Mouse (Mus musculus): ENCODE measurements around the gene Sgip1. TPM values are rescaled to one million over a fixed set of nuclear protein-coding genes. Genes with fewer than 3 reads are reported as not detected.
A peak's percentile ranks its signal among the peaks of the same experiment; 100 is the strongest.

Sgip1 gene
- polyA plus RNA-seq, 1 experiment from 2014 or later: 3.2 TPM

DNA sequence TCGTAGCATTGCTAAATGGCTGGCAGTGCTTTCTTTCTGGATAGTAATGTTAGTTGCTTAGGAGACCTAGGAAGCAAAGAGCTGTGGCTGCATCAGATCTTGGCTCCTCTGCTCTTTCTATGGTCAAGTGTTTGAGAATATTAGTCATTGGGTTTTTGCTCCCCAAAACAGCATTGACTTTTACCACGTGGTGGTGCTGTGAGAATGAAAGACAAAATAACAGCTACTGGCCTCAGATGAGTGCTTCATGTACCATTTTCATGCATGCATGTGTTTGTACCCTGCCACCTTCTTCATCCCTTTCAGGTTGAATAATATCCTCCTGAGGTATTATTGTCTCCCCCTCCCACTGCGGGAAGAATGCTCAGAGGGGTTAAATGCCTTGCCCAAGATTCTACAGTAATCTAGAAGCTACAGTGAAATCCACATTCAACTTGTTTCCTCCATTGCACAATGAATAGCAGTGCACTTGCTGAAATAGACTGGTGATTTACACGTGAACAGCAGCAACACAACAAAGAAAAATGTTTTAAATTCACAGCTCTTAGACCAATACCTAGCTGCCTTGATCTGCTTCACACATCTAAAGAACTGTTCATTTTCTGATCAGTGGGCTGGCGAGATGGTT lies 172.7 kb downstream of the Sgip1 start:
- ATAC-seq (replicated peaks; ENCODE audit: insufficient number of reproducible peaks, low FRiP score, low TSS enrichment): no peak

DNA sequence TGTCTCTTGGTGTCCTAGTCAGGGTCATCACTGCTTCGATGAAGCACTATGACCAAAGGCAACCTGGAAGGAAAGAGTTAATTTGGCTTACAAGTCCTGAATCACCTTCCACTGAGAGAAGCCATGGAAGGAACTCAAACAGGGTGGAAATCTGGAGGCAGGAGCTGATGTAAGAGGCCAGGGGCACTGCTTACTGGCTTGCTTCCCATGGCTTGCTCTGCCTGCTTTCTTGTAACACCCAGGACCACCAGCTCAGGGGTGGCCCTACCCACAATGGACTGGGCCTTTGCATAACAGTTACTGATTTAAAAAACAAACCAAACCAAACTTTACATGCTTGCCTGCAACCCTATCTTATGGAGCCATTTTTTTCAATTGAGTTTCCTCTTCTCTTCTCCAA lies 177.1 kb downstream of the Sgip1 start:
- no peak for ATAC-seq (replicated peaks; ENCODE audit: insufficient number of reproducible peaks, low FRiP score, low TSS enrichment)
- no peaks in the 10 kb centered on the region for H3K4me1 ChIP-seq (ENCODE audit: control insufficient read depth, insufficient read depth, low read length)
- H3K27ac ChIP-seq (ENCODE audit: low read depth, low read length): no peak overlapping the region
- H3K4me2 ChIP-seq: no peak overlapping the region
- H3K9me3 ChIP-seq (replicated peaks; ENCODE audit: control insufficient read depth, low read length): no peaks in the 10 kb centered on the region
- H3K9ac ChIP-seq (ENCODE audit: low read depth, low read length): no peak overlapping the region
- H3K36me3 ChIP-seq (ENCODE audit: control insufficient read depth, insufficient read depth, low read length): no peaks in the 10 kb centered on the region
- no peaks in the 10 kb centered on the region for H3K27me3 ChIP-seq (ENCODE audit: control insufficient read depth, insufficient read depth, low read length)
- WGBS (ENCODE audit: insufficient replicate concordance): 83% methylated on average over 1 of the region's 1 CpGs
- no peak overlapping the region for H3K4me3 ChIP-seq (ENCODE audit: low read depth, low read length)

More for the DNA sequence above, 172.7 kb downstream of the Sgip1 start:
- Histone ChIP-seq H3K9ac (ENCODE audit: low read depth, low read length) (no peak overlapping the region), H3K4me2 (no peak overlapping the region), H3K9me3 (replicated peaks; ENCODE audit: control insufficient read depth, low read length) (no peaks in the 10 kb centered on the region), H3K36me3 (ENCODE audit: control insufficient read depth, insufficient read depth, low read length) (no peaks in the 10 kb centered on the region), H3K27ac (ENCODE audit: low read depth, low read length) (no peak overlapping the region), H3K4me1 (ENCODE audit: control insufficient read depth, insufficient read depth, low read length) (no peaks in the 10 kb centered on the region), H3K4me3 (ENCODE audit: low read depth, low read length) (no peak overlapping the region), H3K27me3 (ENCODE audit: control insufficient read depth, insufficient read depth, low read length) (no peaks in the 10 kb centered on the region)
- 65% methylated on average over 5 of the region's 5 CpGs for WGBS (ENCODE audit: insufficient replicate concordance)

GRCm38 (mm10) chr4:102929491-102929890 lies 188.4 kb downstream of the Sgip1 start:
- Histone ChIP-seq H3K4me1 (ENCODE audit: control insufficient read depth, insufficient read depth, low read length) (no peaks in the 10 kb centered on the region), H3K4me3 (ENCODE audit: low read depth, low read length) (no peak overlapping the region), H3K9me3 (replicated peaks; ENCODE audit: control insufficient read depth, low read length) (no peaks in the 10 kb centered on the region), H3K9ac (ENCODE audit: low read depth, low read length) (no peak overlapping the region), H3K36me3 (ENCODE audit: control insufficient read depth, insufficient read depth, low read length) (no peaks in the 10 kb centered on the region), H3K4me2 (no peak overlapping the region), H3K27me3 (ENCODE audit: control insufficient read depth, insufficient read depth, low read length) (no peaks in the 10 kb centered on the region), H3K27ac (ENCODE audit: low read depth, low read length) (no peak overlapping the region)
- ATAC-seq (replicated peaks; ENCODE audit: insufficient number of reproducible peaks, low FRiP score, low TSS enrichment): no peak
- 57% methylated on average over 3 of the region's 4 CpGs for WGBS (ENCODE audit: insufficient replicate concordance)

- H3K4me1 ChIP-seq (ENCODE audit: control insufficient read depth, insufficient read depth, low read length): no peaks in the 10 kb centered on the region
- no peaks in the 10 kb centered on the region for H3K36me3 ChIP-seq (ENCODE audit: control insufficient read depth, insufficient read depth, low read length)
- no peak overlapping the region for H3K9ac ChIP-seq (ENCODE audit: low read depth, low read length)
- no peaks in the 10 kb centered on the region for H3K9me3 ChIP-seq (replicated peaks; ENCODE audit: control insufficient read depth, low read length)
- no peaks in the 10 kb centered on the region for H3K27me3 ChIP-seq (ENCODE audit: control insufficient read depth, insufficient read depth, low read length)
- no peak overlapping the region for H3K4me2 ChIP-seq
- 86% methylated on average over 7 of the region's 7 CpGs for WGBS (ENCODE audit: insufficient replicate concordance)
- ATAC-seq (replicated peaks; ENCODE audit: insufficient number of reproducible peaks, low FRiP score, low TSS enrichment): no peak
- no peak overlapping the region for H3K27ac ChIP-seq (ENCODE audit: low read depth, low read length)
- no peak overlapping the region for H3K4me3 ChIP-seq (ENCODE audit: low read depth, low read length)
Observed at GRCm38 (mm10) chr4:102930679-102931078, 189.6 kb downstream of the Sgip1 start.

DNA sequence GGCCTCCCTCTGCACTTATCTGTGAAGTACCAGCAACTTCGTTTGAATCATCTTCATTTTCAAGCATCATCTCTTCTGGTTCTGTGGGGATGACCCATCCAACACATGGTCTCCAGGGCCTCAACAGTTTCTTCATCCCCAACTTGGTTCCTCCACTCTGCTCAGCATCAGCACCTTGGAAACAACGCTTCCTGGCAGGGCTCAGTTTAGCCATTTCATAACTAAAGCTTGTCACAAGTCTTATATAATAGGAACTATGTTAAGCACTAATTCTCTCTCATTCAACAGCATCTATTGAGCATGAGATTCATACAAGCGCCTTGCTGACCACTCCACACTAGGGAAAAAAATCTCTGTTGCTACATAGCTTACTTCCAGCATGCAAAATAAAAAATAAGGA lies 199.2 kb downstream of the Sgip1 start:
- no peaks in the 10 kb centered on the region for H3K4me1 ChIP-seq (ENCODE audit: control insufficient read depth, insufficient read depth, low read length)
- no peak overlapping the region for H3K4me2 ChIP-seq
- H3K9me3 ChIP-seq (replicated peaks; ENCODE audit: control insufficient read depth, low read length): no peaks in the 10 kb centered on the region
- no peak for ATAC-seq (replicated peaks; ENCODE audit: insufficient number of reproducible peaks, low FRiP score, low TSS enrichment)
- H3K9ac ChIP-seq (ENCODE audit: low read depth, low read length): no peak overlapping the region
- no peaks in the 10 kb centered on the region for H3K27me3 ChIP-seq (ENCODE audit: control insufficient read depth, insufficient read depth, low read length)
- 69% methylated on average over 3 of the region's 3 CpGs for WGBS (ENCODE audit: insufficient replicate concordance)
- H3K27ac ChIP-seq (ENCODE audit: low read depth, low read length): no peak overlapping the region
- no peak overlapping the region for H3K4me3 ChIP-seq (ENCODE audit: low read depth, low read length)
- H3K36me3 ChIP-seq (ENCODE audit: control insufficient read depth, insufficient read depth, low read length): no peaks in the 10 kb centered on the region

DNA sequence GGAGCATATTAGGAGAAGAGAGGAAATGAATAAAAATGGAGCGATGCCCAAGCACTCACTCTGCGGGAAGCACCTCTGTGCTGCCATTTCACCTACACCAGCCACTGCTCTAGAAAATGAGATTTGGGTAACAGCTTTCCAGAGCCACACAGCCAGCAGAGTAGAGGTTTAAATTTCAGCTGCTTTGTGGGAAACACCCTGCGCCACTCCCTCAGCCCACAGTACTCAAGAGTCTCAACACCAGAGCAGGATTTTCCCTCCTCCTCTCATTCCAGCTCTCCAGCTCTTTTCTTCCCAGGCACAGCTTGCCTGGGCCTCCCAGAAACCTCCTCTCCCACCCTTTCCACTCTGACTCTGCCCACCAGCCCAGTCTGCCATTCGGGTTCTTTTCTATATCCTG lies 199.6 kb downstream of the Sgip1 start:
- 68% methylated on average over 4 of the region's 4 CpGs for WGBS (ENCODE audit: insufficient replicate concordance)
- H3K27ac ChIP-seq (ENCODE audit: low read depth, low read length): no peak overlapping the region
- no peak overlapping the region for H3K4me2 ChIP-seq
- H3K36me3 ChIP-seq (ENCODE audit: control insufficient read depth, insufficient read depth, low read length): no peaks in the 10 kb centered on the region
- H3K9me3 ChIP-seq (replicated peaks; ENCODE audit: control insufficient read depth, low read length): no peaks in the 10 kb centered on the region
- no peak overlapping the region for H3K9ac ChIP-seq (ENCODE audit: low read depth, low read length)
- ATAC-seq (replicated peaks; ENCODE audit: insufficient number of reproducible peaks, low FRiP score, low TSS enrichment): no peak
- no peaks in the 10 kb centered on the region for H3K4me1 ChIP-seq (ENCODE audit: control insufficient read depth, insufficient read depth, low read length)
- no peaks in the 10 kb centered on the region for H3K27me3 ChIP-seq (ENCODE audit: control insufficient read depth, insufficient read depth, low read length)
- H3K4me3 ChIP-seq (ENCODE audit: low read depth, low read length): no peak overlapping the region

GRCm38 (mm10) chr4:102944325-102944724 lies 203.2 kb downstream of the Sgip1 start:
- no peak for ATAC-seq (replicated peaks; ENCODE audit: insufficient number of reproducible peaks, low FRiP score, low TSS enrichment)
- H3K4me1 ChIP-seq (ENCODE audit: control insufficient read depth, insufficient read depth, low read length): no peaks in the 10 kb centered on the region
- WGBS (ENCODE audit: insufficient replicate concordance): 64% methylated on average over 6 of the region's 6 CpGs
- no peak overlapping the region for H3K4me3 ChIP-seq (ENCODE audit: low read depth, low read length)
- H3K36me3 ChIP-seq (ENCODE audit: control insufficient read depth, insufficient read depth, low read length): no peaks in the 10 kb centered on the region
- H3K27ac ChIP-seq (ENCODE audit: low read depth, low read length): no peak overlapping the region
- no peak overlapping the region for H3K4me2 ChIP-seq
- no peaks in the 10 kb centered on the region for H3K9me3 ChIP-seq (replicated peaks; ENCODE audit: control insufficient read depth, low read length)
- no peaks in the 10 kb centered on the region for H3K27me3 ChIP-seq (ENCODE audit: control insufficient read depth, insufficient read depth, low read length)
- H3K9ac ChIP-seq (ENCODE audit: low read depth, low read length): no peak overlapping the region

DNA sequence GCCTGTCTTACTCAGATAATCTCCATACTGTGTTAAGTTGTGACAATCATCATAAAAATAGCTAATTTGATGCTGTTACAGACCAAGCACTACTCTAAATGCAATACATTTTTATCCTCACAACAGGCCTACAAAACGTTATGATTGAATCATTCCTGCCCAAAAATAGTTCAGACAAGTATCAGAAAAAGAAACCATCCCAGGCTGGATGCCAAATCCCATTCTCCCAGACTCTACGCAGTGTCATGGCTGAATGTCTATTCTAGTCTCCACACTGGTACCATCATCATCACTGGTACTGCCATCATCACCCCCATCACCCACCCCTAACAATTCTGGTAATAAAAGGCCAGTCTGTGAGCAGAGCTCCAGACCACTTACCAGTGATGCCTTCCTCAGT lies 211.4 kb downstream of the Sgip1 start:
- no peaks in the 10 kb centered on the region for H3K9me3 ChIP-seq (replicated peaks; ENCODE audit: control insufficient read depth, low read length)
- ATAC-seq (replicated peaks; ENCODE audit: insufficient number of reproducible peaks, low FRiP score, low TSS enrichment): no peak
- 63% methylated on average over 2 of the region's 2 CpGs for WGBS (ENCODE audit: insufficient replicate concordance)
- H3K4me3 ChIP-seq (ENCODE audit: low read depth, low read length): no peak overlapping the region
- H3K27ac ChIP-seq (ENCODE audit: low read depth, low read length): no peak overlapping the region
- H3K4me2 ChIP-seq: no peak overlapping the region
- H3K36me3 ChIP-seq (ENCODE audit: control insufficient read depth, insufficient read depth, low read length): no peaks in the 10 kb centered on the region
- H3K4me1 ChIP-seq (ENCODE audit: control insufficient read depth, insufficient read depth, low read length): 0 out of 2 replicates have a peak, but pooled peaks cover 5% of the 10 kb centered on the region
- H3K27me3 ChIP-seq (ENCODE audit: control insufficient read depth, insufficient read depth, low read length): no peaks in the 10 kb centered on the region
- no peak overlapping the region for H3K9ac ChIP-seq (ENCODE audit: low read depth, low read length)

- Histone ChIP-seq H3K27ac (ENCODE audit: low read depth, low read length) (no peak overlapping the region), H3K4me2 (peak overlapping the region; percentile 6; the same call in 1 of the 2 replicates), H3K9ac (ENCODE audit: low read depth, low read length) (no peak overlapping the region), H3K9me3 (replicated peaks; ENCODE audit: control insufficient read depth, low read length) (no peaks in the 10 kb centered on the region), H3K27me3 (ENCODE audit: control insufficient read depth, insufficient read depth, low read length) (no peaks in the 10 kb centered on the region), H3K4me1 (ENCODE audit: control insufficient read depth, insufficient read depth, low read length) (0 out of 2 replicates have a peak, but pooled peaks cover 5% of the 10 kb centered on the region), H3K36me3 (ENCODE audit: control insufficient read depth, insufficient read depth, low read length) (no peaks in the 10 kb centered on the region), H3K4me3 (ENCODE audit: low read depth, low read length) (no peak overlapping the region)
- ATAC-seq (replicated peaks; ENCODE audit: insufficient number of reproducible peaks, low FRiP score, low TSS enrichment): no peak
- 60% methylated on average over 17 of the region's 17 CpGs for WGBS (ENCODE audit: insufficient replicate concordance)
Observed at GRCm38 (mm10) chr4:102955294-102955956, 214.3 kb downstream of the Sgip1 start.

All from heart, embryonic 11.5 days (tissue).